Comparison of ENCODE assay signal across 9 mouse cellular contexts in genomic region chr16:37813691-37814382, GRCm38 (mm10). TPM values are rescaled to one million over a fixed set of nuclear protein-coding genes. Genes with fewer than 3 reads are reported as not detected.
A peak's percentile ranks its signal among the peaks of the same experiment; 100 is the strongest.
DNase-seq lines count a peak whose midpoint lies in the region; ATAC-seq and TF ChIP-seq lines count a peak whose summit lies in the region.
"Had no signal": no experiment of that assay in that cellular context is flagged by ENCODE, and none has a peak within 500 bp of the region (broad histone marks: within the 10 kb centered on the region; RNA-seq: fewer than 3 reads in every experiment).

No protein-coding gene starts in this region.

- no peak for TF ChIP-seq EP300 in heart, postnatal 0 days (IDR thresholded peaks at IDR 0.05; ENCODE audit: low read depth)

- no peak for TF ChIP-seq POLR2A in kidney, adult 2 months (IDR thresholded peaks at IDR 0.05; ENCODE audit: low read depth, low read length)

- peak overlapping the region; percentile 70 for H3K27ac ChIP-seq in kidney, adult 2 months (ENCODE audit: insufficient read depth, low read depth, low read length)
- peak overlapping the region; percentile 71 for H3K27ac ChIP-seq in heart, postnatal 0 days (ENCODE audit: low read depth)
- H3K27ac ChIP-seq in midbrain, embryonic 12.5 days (replicated peaks), result peak overlapping the region; percentile 70

- TF ChIP-seq CTCF in kidney, adult 2 months (conservative IDR thresholded peaks at IDR 0.05; ENCODE audit: insufficient read depth, insufficient read length, low read depth, low read length), result no peak
- TF ChIP-seq CTCF in heart, postnatal 0 days (IDR thresholded peaks at IDR 0.05; ENCODE audit: low read depth), result no peak

- intact Hi-C loops in left cerebral cortex, postnatal 36 days (cut with DNase I), result loop anchor here (2.0 to 5.0 kb wide), 4 partner anchors 53 to 133 kb away; partner anchors contain the start of gene Lrrc58

- no peak overlapping the region; the same call in 1 of the 2 replicates for H3K4me3 ChIP-seq in kidney, adult 2 months (ENCODE audit: insufficient read depth, low read depth, low read length)
- H3K4me3 ChIP-seq in heart, postnatal 0 days (ENCODE audit: low read depth, low read length), result no peak overlapping the region
- H3K4me3 ChIP-seq in midbrain, embryonic 12.5 days, result no peak overlapping the region

- H3K9me3 ChIP-seq in heart, postnatal 0 days (replicated peaks; ENCODE audit: control insufficient read depth, low read length), result no peaks in the 10 kb centered on the region
- no peaks in the 10 kb centered on the region for H3K9me3 ChIP-seq in midbrain, embryonic 12.5 days

- peaks cover 23% of the 10 kb centered on the region for H3K4me1 ChIP-seq in kidney, adult 2 months (ENCODE audit: control insufficient read depth, insufficient read depth, low read length)
- H3K4me1 ChIP-seq in heart, postnatal 0 days (ENCODE audit: control insufficient read depth, insufficient read depth), result peaks cover 37% of the 10 kb centered on the region
- peaks cover 24% of the 10 kb centered on the region for H3K4me1 ChIP-seq in midbrain, embryonic 12.5 days

- WGBS in kidney, adult 2 months, result 18% methylated on average over 5 of the region's 5 CpGs
- WGBS in heart, postnatal 0 days, result 34% methylated on average over 5 of the region's 5 CpGs
- WGBS in midbrain, embryonic 12.5 days, result 28% methylated on average over 5 of the region's 5 CpGs

- no peak overlapping the region for H3K9ac ChIP-seq in heart, postnatal 0 days (replicated peaks; ENCODE audit: low read depth, low read length)
- H3K9ac ChIP-seq in midbrain, embryonic 12.5 days (replicated peaks), result no peak overlapping the region

- no peaks in the 10 kb centered on the region for H3K36me3 ChIP-seq in kidney, adult 2 months (ENCODE audit: control insufficient read depth, insufficient read depth, low read length)
- peaks cover 36% of the 10 kb centered on the region for H3K36me3 ChIP-seq in heart, postnatal 0 days (replicated peaks; ENCODE audit: control insufficient read depth, insufficient read depth, low read length)
- peaks cover 9% of the 10 kb centered on the region; the same call in 1 of the 2 replicates for H3K36me3 ChIP-seq in midbrain, embryonic 12.5 days

- no peak for ATAC-seq in heart, postnatal 0 days (ENCODE audit: insufficient read depth, low read depth)
- peak; percentile 50 for ATAC-seq in midbrain, embryonic 12.5 days (ENCODE audit: low FRiP score, low read depth)

- no peaks in the 10 kb centered on the region for H3K27me3 ChIP-seq in kidney, adult 2 months (replicated peaks; ENCODE audit: control insufficient read depth, insufficient read depth, low read length)
- no peaks in the 10 kb centered on the region for H3K27me3 ChIP-seq in heart, postnatal 0 days (ENCODE audit: control insufficient read depth, insufficient read depth, low read length)
- no peaks in the 10 kb centered on the region for H3K27me3 ChIP-seq in midbrain, embryonic 12.5 days

- no peak overlapping the region for H3K4me2 ChIP-seq in heart, postnatal 0 days (ENCODE audit: low read depth, low read length)
- H3K4me2 ChIP-seq in midbrain, embryonic 12.5 days (replicated peaks), result peak overlapping the region; percentile 36

- no peak for DNase-seq in kidney, adult 2 months
- DNase-seq in kidney, adult 9 months, result no peak
- peak; percentile 22 for DNase-seq in MN1 (ENCODE audit: low spot score)
- DNase-seq in heart, postnatal 0 days (ENCODE audit: low spot score), result no peak
- no peak for DNase-seq in left cerebral cortex, postnatal 36 days (ENCODE audit: low spot score in 2 of 2)
- no peak for DNase-seq in left cerebral cortex, adult 18-20 months (ENCODE audit: low spot score in 2 of 2)
- DNase-seq in cerebellum, adult 9-11 months, result no peak

RNA-seq across cellular contexts. Expression of gene Fstl1, which starts 37.2 kb away (rescaled TPM):
- polyA plus RNA-seq in kidney, adult 2 months (2012; rRNA removed), result 21.3 and 25.8 TPM in 2 replicates
- total RNA-seq in heart, postnatal 0 days (2014; rRNA removed; ENCODE audit: low replicate concordance), result 289 and 316 TPM in 2 replicates
- 271 and 272 TPM in 2 replicates for polyA plus RNA-seq in heart, postnatal 0 days (2015; fragmentation: Nextera tagmentation; extraction: Ambion mirVana)
- polyA plus RNA-seq in midbrain, embryonic 12.5 days (2016; fragmentation: Nextera tagmentation; extraction: Ambion mirVana), result 169 and 215 TPM in 2 replicates
- total RNA-seq in left cerebral cortex, postnatal 36 days (2021), result 10 to 100 TPM; 28.6 to 32.6 TPM
- total RNA-seq in left cerebral cortex, adult 18-20 months (2021), result 10 to 100 TPM; 27.6 to 27.9 TPM

RNA-seq across cellular contexts. Expression of gene Gm36028, which starts 47.1 kb away (rescaled TPM):
- 1.5 and 1.8 TPM in 2 replicates for polyA plus RNA-seq in kidney, adult 2 months (2012; rRNA removed)
- 3.7 and 8.4 TPM in 2 replicates for total RNA-seq in heart, postnatal 0 days (2014; rRNA removed; ENCODE audit: low replicate concordance)
- 3.5 and 4.2 TPM in 2 replicates for polyA plus RNA-seq in heart, postnatal 0 days (2015; fragmentation: Nextera tagmentation; extraction: Ambion mirVana)
- polyA plus RNA-seq in midbrain, embryonic 12.5 days (2016; fragmentation: Nextera tagmentation; extraction: Ambion mirVana), result 0.27 and 0.63 TPM in 2 replicates
- not detected for total RNA-seq in left cerebral cortex, postnatal 36 days (2021)
- not detected for total RNA-seq in left cerebral cortex, adult 18-20 months (2021)
- total RNA-seq: left cerebral cortex, postnatal 14 days had no signal

RNA-seq across cellular contexts. Expression of gene Lrrc58, which starts 54.4 kb away (rescaled TPM):
- 23.3 and 25.9 TPM in 2 replicates for polyA plus RNA-seq in kidney, adult 2 months (2012; rRNA removed)
- total RNA-seq in heart, postnatal 0 days (2014; rRNA removed; ENCODE audit: low replicate concordance), result 57.6 and 69.2 TPM in 2 replicates
- 23.7 and 24.2 TPM in 2 replicates for polyA plus RNA-seq in heart, postnatal 0 days (2015; fragmentation: Nextera tagmentation; extraction: Ambion mirVana)
- 53.8 and 59.2 TPM in 2 replicates for polyA plus RNA-seq in midbrain, embryonic 12.5 days (2016; fragmentation: Nextera tagmentation; extraction: Ambion mirVana)
- 100 to 1,000 TPM in 1 of 2 experiments, 10 to 100 TPM in 1; 97.3 to 105 TPM for total RNA-seq in left cerebral cortex, postnatal 36 days (2021)
- 10 to 100 TPM; 93.4 to 97.3 TPM for total RNA-seq in left cerebral cortex, adult 18-20 months (2021)
